Mouse (Mus musculus): ENCODE results near the gene Ubfd1. TPM values are rescaled to one million over a fixed set of nuclear protein-coding genes. Genes with fewer than 3 reads are reported as not detected.

The Ubfd1 gene
- polyA plus RNA-seq, 2 experiments = 11.3 to 16.9 TPM

DNA sequence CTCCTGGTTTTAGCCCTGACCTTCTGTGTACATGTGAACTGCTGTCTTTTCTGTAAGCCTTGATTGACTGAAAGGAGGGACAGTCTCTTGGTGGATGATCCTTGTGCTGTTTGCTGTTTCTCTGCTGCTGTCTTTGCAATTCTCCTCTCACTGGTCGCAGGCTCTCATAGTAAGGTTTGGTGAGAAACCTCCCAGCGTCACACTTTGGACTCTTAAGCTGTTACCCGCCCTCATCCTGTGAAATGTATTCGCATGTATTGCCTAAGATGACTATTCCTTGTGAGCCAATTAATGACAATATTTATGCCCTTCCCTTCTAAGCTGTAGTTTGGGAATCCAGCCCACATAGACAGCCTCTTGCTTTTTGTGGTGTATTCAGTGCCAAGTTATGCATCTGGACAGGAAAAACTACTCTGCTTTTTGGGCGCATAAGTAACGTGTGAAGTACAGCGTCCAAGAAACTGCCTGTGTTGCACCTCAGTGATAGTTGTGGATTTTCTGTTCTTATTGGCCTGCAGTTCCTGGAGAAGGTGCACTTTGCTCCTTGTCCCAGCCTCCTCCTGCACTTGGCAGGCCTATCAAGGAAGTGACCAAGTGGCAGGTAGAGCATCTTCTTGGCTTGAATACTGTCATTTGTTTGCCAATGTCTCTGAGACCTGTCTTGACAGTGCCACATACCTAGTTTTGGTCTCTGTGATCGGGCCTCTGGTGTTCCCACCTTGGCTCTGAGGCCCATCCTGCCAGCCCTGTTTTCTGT is 13.0 kb downstream of the Ubfd1 start:
- Histone ChIP-seq H3K27me3 (ENCODE audit: control insufficient read depth, insufficient read depth, low read length) (no peaks in the 10 kb centered on the region), H3K9me3 (ENCODE audit: control insufficient read depth, low read length) (no peaks in the 10 kb centered on the region), H3K27ac (no peak overlapping the region), H3K9ac (replicated peaks) (no peak overlapping the region; the same call in 1 of the 2 replicates), H3K4me2 (ENCODE audit: low read depth) (no peak overlapping the region), H3K4me1 (replicated peaks; ENCODE audit: control insufficient read depth in 2 of 2, insufficient read depth in 2 of 2, low read length in 1 of 2) (no peaks in the 10 kb centered on the region), H3K36me3 (replicated peaks; ENCODE audit: control insufficient read depth, insufficient read depth, low read depth) (peaks cover 23% of the 10 kb centered on the region), H3K4me3 (ENCODE audit: insufficient read depth in 1 of 2, low read depth in 2 of 2, low read length in 2 of 2) (no peak overlapping the region)
- WGBS (ENCODE audit: insufficient replicate concordance) = 77% methylated on average over 8 of the region's 8 CpGs
- DNase-seq (ENCODE audit: low read depth in 3 of 3, low spot score in 3 of 3) (no peak), ATAC-seq (ENCODE audit: insufficient read depth) (no peak)
- TF ChIP-seq EP300 (IDR thresholded peaks at IDR 0.05; ENCODE audit: low read depth) = no peak
- no peak for TF ChIP-seq CTCF (IDR thresholded peaks at IDR 0.05; ENCODE audit: low read depth)

DNA sequence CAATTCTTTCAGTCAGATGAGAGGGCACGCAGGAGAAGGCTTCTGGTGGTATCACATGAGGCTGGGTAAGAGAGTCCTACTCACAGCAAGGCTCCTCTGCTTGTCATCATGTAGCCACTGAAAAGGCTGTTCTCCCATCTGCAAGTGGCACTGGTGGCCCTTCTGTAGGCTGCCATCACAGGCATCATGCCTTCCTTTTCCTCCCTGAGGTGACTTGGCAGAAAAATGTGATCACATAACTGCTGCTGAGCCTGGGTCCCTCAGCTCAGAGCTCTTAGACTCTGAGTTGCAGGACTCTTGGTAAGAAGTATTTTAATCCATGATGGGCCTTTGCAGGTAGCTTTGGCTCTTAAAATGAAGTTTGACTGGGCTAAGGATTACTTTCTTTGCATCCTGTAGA is 14.1 kb downstream of the Ubfd1 start:
- 65% methylated on average over 1 of the region's 1 CpGs for WGBS (ENCODE audit: insufficient replicate concordance)
- no peak for DNase-seq (ENCODE audit: low read depth in 3 of 3, low spot score in 3 of 3)
- Histone ChIP-seq H3K4me3 (ENCODE audit: insufficient read depth in 1 of 2, low read depth in 2 of 2, low read length in 2 of 2) (no peak overlapping the region), H3K9me3 (ENCODE audit: control insufficient read depth, low read length) (no peaks in the 10 kb centered on the region), H3K27ac (no peak overlapping the region), H3K36me3 (replicated peaks; ENCODE audit: control insufficient read depth, insufficient read depth, low read depth) (peaks cover 13% of the 10 kb centered on the region), H3K9ac (replicated peaks) (no peak overlapping the region), H3K4me2 (ENCODE audit: low read depth) (no peak overlapping the region), H3K4me1 (replicated peaks; ENCODE audit: control insufficient read depth in 2 of 2, insufficient read depth in 2 of 2, low read length in 1 of 2) (no peaks in the 10 kb centered on the region), H3K27me3 (ENCODE audit: control insufficient read depth, insufficient read depth, low read length) (no peaks in the 10 kb centered on the region)
- TF ChIP-seq EP300 (IDR thresholded peaks at IDR 0.05; ENCODE audit: low read depth) (no peak), CTCF (IDR thresholded peaks at IDR 0.05; ENCODE audit: low read depth) (no peak)
- ATAC-seq (ENCODE audit: insufficient read depth) = no peak

DNA sequence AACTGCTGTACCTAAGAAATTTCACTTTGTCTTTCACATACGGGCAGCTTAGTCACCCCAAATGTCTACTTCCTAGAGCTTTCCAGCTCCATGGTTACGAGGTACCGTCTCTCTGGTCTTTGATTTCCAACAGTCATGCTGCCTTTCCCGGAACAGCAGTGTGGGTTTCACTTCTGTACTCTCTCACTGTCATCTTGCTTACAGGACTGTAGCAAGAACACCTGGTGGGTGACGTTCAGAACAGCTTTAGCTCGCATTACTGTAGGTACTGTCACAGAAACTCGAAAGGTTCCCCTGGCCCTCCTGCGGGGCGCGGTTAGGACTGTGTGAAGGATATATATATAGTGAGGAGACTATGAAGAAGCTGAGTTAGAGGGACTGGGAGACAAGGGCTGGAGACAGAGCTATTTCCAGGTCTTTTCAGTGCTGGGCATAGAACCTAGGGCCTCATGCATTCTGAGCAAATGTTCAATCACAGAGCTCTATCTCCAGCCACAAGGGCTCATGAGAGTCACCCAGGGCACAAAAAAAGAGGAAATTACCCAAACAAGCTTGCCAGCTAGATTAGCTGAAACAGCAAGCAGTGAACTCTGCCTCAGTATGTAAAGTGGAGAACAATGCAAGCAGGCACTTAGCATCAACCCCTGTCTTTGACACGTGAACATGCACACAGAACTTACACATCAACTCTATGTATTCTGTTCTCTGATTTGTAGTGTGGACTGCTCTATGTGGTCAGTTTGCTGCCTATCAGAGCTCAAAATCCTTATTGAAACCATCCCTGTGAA is 20.4 kb downstream of the Ubfd1 start:
- H3K36me3 ChIP-seq (replicated peaks; ENCODE audit: control insufficient read depth, insufficient read depth, low read depth) = peaks cover 50% of the 10 kb centered on the region
- ATAC-seq (ENCODE audit: insufficient read depth) = peak; percentile 7; the same call in 1 of the 2 replicates

DNA sequence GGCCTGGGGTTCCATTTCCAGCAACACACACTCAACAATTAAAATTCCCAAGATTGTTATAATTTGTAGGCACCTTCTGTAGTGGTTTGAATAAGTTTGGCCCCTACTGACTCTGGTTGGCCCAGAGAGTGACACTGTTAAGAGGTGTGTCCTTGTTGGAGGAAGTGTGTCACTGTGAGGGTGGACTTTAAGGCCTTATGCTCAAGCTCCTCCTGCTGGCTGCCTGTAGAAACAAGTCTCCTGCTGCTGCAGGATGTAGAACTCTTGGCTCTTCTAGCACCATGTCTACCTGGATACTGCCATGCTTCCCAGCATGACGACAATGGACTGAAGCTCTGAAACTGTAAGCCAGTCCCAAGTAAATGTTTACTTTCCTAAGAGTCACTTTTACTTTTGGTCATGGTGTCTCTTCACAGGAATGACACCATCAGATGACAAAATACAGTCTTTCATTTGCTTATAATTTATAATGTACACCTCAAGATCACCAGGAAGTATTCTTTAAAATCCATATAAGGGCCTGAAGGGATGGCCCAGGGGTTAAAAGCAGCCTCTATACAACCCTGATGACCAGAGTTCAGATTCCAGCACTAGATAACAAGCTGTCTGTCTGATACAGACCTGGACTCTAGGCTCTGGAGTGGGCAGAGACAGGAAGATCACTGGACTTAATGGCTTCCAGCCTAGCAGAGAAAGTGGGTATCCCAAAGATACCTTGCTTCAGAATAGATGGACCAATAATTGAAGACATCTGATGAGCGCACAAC is 27.8 kb downstream of the Ubfd1 start:
- Histone ChIP-seq H3K4me2 (ENCODE audit: low read depth) (no peak overlapping the region), H3K4me1 (replicated peaks; ENCODE audit: control insufficient read depth in 2 of 2, insufficient read depth in 2 of 2, low read length in 1 of 2) (no peaks in the 10 kb centered on the region), H3K9me3 (ENCODE audit: control insufficient read depth, low read length) (no peaks in the 10 kb centered on the region), H3K27me3 (ENCODE audit: control insufficient read depth, insufficient read depth, low read length) (no peaks in the 10 kb centered on the region), H3K4me3 (ENCODE audit: insufficient read depth in 1 of 2, low read depth in 2 of 2, low read length in 2 of 2) (no peak overlapping the region), H3K27ac (no peak overlapping the region), H3K9ac (replicated peaks) (no peak overlapping the region), H3K36me3 (replicated peaks; ENCODE audit: control insufficient read depth, insufficient read depth, low read depth) (peaks cover 71% of the 10 kb centered on the region)
- TF ChIP-seq EP300 (IDR thresholded peaks at IDR 0.05; ENCODE audit: low read depth) (no peak), CTCF (IDR thresholded peaks at IDR 0.05; ENCODE audit: low read depth) (peak; percentile 47)
- WGBS (ENCODE audit: insufficient replicate concordance) = 79% methylated on average over 2 of the region's 2 CpGs
- DNase-seq (ENCODE audit: low read depth in 3 of 3, low spot score in 3 of 3) = no peak
- ATAC-seq (ENCODE audit: insufficient read depth) = no peak

More for the DNA sequence above, 20.4 kb downstream of the Ubfd1 start:
- no peaks in the 10 kb centered on the region for H3K9me3 ChIP-seq (ENCODE audit: control insufficient read depth, low read length)
- H3K4me1 ChIP-seq (replicated peaks; ENCODE audit: control insufficient read depth in 2 of 2, insufficient read depth in 2 of 2, low read length in 1 of 2) = no peaks in the 10 kb centered on the region
- H3K4me3 ChIP-seq (ENCODE audit: insufficient read depth in 1 of 2, low read depth in 2 of 2, low read length in 2 of 2) = no peak overlapping the region
- no peak overlapping the region for H3K27ac ChIP-seq
- no peak for DNase-seq (ENCODE audit: low read depth in 3 of 3, low spot score in 3 of 3)
- H3K9ac ChIP-seq (replicated peaks) = no peak overlapping the region
- 84% methylated on average over 11 of the region's 11 CpGs for WGBS (ENCODE audit: insufficient replicate concordance)
- no peaks in the 10 kb centered on the region for H3K27me3 ChIP-seq (ENCODE audit: control insufficient read depth, insufficient read depth, low read length)
- no peak overlapping the region for H3K4me2 ChIP-seq (ENCODE audit: low read depth)
- no peak for TF ChIP-seq EP300 (IDR thresholded peaks at IDR 0.05; ENCODE audit: low read depth)
- TF ChIP-seq CTCF (IDR thresholded peaks at IDR 0.05; ENCODE audit: low read depth) = no peak
